Mouse (Mus musculus) G1E (cell line): ENCODE results near the gene Dpf3. TPM values are rescaled to one million over a fixed set of nuclear protein-coding genes. Genes with fewer than 3 reads are reported as not detected.

Experiments used
- ATAC-seq: 2 replicates; pipeline ENCODE4 v1.8.0; 2016; ENCODE audit warnings: mild to moderate bottlenecking; ENCODE audit not compliant: insufficient number of reproducible peaks, poor library complexity, low FRiP score, severe bottlenecking; ENCODE audit errors: extremely low read depth
- DNase-seq: peaks from one replicate; pipeline ENCODE4 v3.0.0; 2012; ENCODE audit warnings: low spot score
- H3K27me3 ChIP-seq: 2 replicates; pipeline ENCODE4 v1.6.1; 2012; ENCODE audit warnings: mild to moderate bottlenecking, low read length, inconsistent platforms; ENCODE audit not compliant: insufficient read depth
- H3K36me3 ChIP-seq: replicated peaks from 2 replicates; pipeline ENCODE3; 2012; ENCODE audit warnings: mild to moderate bottlenecking, inconsistent platforms
- H3K4me1 ChIP-seq: 2 replicates; pipeline ENCODE4 v1.6.1; 2012; ENCODE audit warnings: low read depth, low read length, inconsistent platforms, mixed read lengths; ENCODE audit not compliant: insufficient read depth
- H3K4me3 ChIP-seq: 2 replicates; pipeline ENCODE4 v1.5.1; 2012; ENCODE audit warnings: low read depth, mild to moderate bottlenecking, inconsistent platforms, low read length, moderate library complexity, mixed read lengths
- H3K9me3 ChIP-seq: replicated peaks from 2 replicates; pipeline ENCODE4 v1.6.1; 2012; ENCODE audit warnings: inconsistent platforms
- CTCF ChIP-seq: IDR thresholded peaks from 2 replicates; pipeline ENCODE4 v1.5.1; 2012; ENCODE audit warnings: low read depth, low read length, inconsistent platforms, mixed read lengths
- GATA1 ChIP-seq: IDR thresholded peaks from 2 replicates; pipeline ENCODE4 v1.6.1; 2012; ENCODE audit warnings: borderline replicate concordance, low read length, inconsistent platforms, mixed read lengths
- GATA2 ChIP-seq: IDR thresholded peaks from 2 replicates; pipeline ENCODE4 v1.6.1; 2012; ENCODE audit warnings: low read depth, low read length, inconsistent platforms, borderline replicate concordance
- POLR2AphosphoS5 ChIP-seq: IDR thresholded peaks from 2 replicates; pipeline ENCODE4 v1.6.1; 2012; ENCODE audit warnings: low read depth, low read length, inconsistent platforms; ENCODE audit not compliant: insufficient replicate concordance
- TAL1 ChIP-seq: conservative IDR thresholded peaks from 2 replicates; pipeline ENCODE4 v1.6.1; 2012; ENCODE audit warnings: low read depth, low read length, inconsistent platforms, mixed read lengths
- polyA plus RNA-seq: library from polyadenylated mRNA; stranded (reverse); fragments of >175 nt; gene quantifications from 2 replicates; pipeline ENCODE4 v1.2.3, GENCODE M21; 2012
- total RNA-seq, 2 experiments: library from RNA; stranded (forward) in 1 of 2; stranded (reverse) in 1 of 2; fragments of 200-1000 nt in 1 of 2; fragments of >200 nt in 1 of 2; fragmentation: Nextera tagmentation in 1 of 2; gene quantifications; 2 replicates each; pipeline ENCODE4 v1.2.3; 2014 to 2017

The Dpf3 gene
- total and polyA plus RNA-seq, 3 experiments = 8.1 to 19.7 (median 12.8) TPM

GRCm38 (mm10) chr12:83210735-83211134, 276.8 kb downstream of the Dpf3 start:
- TF ChIP-seq TAL1 = no peak
- no peak for TF ChIP-seq POLR2AphosphoS5
- no peak for TF ChIP-seq CTCF
- TF ChIP-seq GATA2 = no peak
- TF ChIP-seq GATA1 = no peak
- DNase-seq = no peak
- Histone ChIP-seq H3K4me3 (no peak overlapping the region), H3K27me3 (peaks cover 76% of the 10 kb centered on the region), H3K36me3 (no peaks in the 10 kb centered on the region), H3K9me3 (no peaks in the 10 kb centered on the region), H3K4me1 (no peaks in the 10 kb centered on the region; the same call in 1 of the 2 replicates)
- no peak for ATAC-seq

- no peaks in the 10 kb centered on the region; the same call in 1 of the 2 replicates for H3K4me1 ChIP-seq
- no peaks in the 10 kb centered on the region for H3K36me3 ChIP-seq
- no peak overlapping the region for H3K4me3 ChIP-seq
- no peak for DNase-seq
- no peaks in the 10 kb centered on the region for H3K9me3 ChIP-seq
- peaks cover 76% of the 10 kb centered on the region for H3K27me3 ChIP-seq
- ATAC-seq = no peak
- TF ChIP-seq GATA1 = no peak
- TF ChIP-seq TAL1 = no peak
- TF ChIP-seq CTCF = no peak
- TF ChIP-seq GATA2 = no peak
- TF ChIP-seq POLR2AphosphoS5 = no peak
Measured at GRCm38 (mm10) chr12:83210294-83210693, 277.2 kb downstream of the Dpf3 start.

GRCm38 (mm10) chr12:83209461-83209860, 278.1 kb downstream of the Dpf3 start:
- Histone ChIP-seq H3K9me3 (no peaks in the 10 kb centered on the region), H3K27me3 (peaks cover 77% of the 10 kb centered on the region), H3K4me1 (no peaks in the 10 kb centered on the region), H3K36me3 (no peaks in the 10 kb centered on the region), H3K4me3 (no peak overlapping the region)
- DNase-seq (no peak), ATAC-seq (no peak)
- TF ChIP-seq CTCF (no peak), GATA2 (no peak), TAL1 (no peak), GATA1 (no peak), POLR2AphosphoS5 (no peak)

GRCm38 (mm10) chr12:83208841-83209240, 278.7 kb downstream of the Dpf3 start:
- no peak for TF ChIP-seq GATA1
- no peak for TF ChIP-seq GATA2
- no peak for TF ChIP-seq CTCF
- TF ChIP-seq POLR2AphosphoS5 = no peak
- no peak for TF ChIP-seq TAL1
- Histone ChIP-seq H3K4me3 (no peak overlapping the region), H3K4me1 (no peaks in the 10 kb centered on the region), H3K36me3 (no peaks in the 10 kb centered on the region), H3K9me3 (no peaks in the 10 kb centered on the region), H3K27me3 (peaks cover 76% of the 10 kb centered on the region)
- DNase-seq (no peak), ATAC-seq (no peak)

GRCm38 (mm10) chr12:83208011-83208410, 279.5 kb downstream of the Dpf3 start:
- H3K4me1 ChIP-seq = no peaks in the 10 kb centered on the region
- no peak overlapping the region for H3K4me3 ChIP-seq
- ATAC-seq (no peak), DNase-seq (no peak)
- no peaks in the 10 kb centered on the region for H3K36me3 ChIP-seq
- H3K27me3 ChIP-seq = peaks cover 76% of the 10 kb centered on the region
- TF ChIP-seq POLR2AphosphoS5 (no peak), GATA1 (no peak), GATA2 (no peak), CTCF (no peak), TAL1 (no peak)
- H3K9me3 ChIP-seq = no peaks in the 10 kb centered on the region

- no peaks in the 10 kb centered on the region for H3K9me3 ChIP-seq
- H3K4me3 ChIP-seq = no peak overlapping the region
- H3K27me3 ChIP-seq = peaks cover 77% of the 10 kb centered on the region
- no peaks in the 10 kb centered on the region for H3K4me1 ChIP-seq
- H3K36me3 ChIP-seq = no peaks in the 10 kb centered on the region
- no peak for DNase-seq
- ATAC-seq = no peak
- TF ChIP-seq CTCF (no peak), TAL1 (no peak), POLR2AphosphoS5 (no peak), GATA1 (no peak), GATA2 (no peak)
Measured at GRCm38 (mm10) chr12:83207481-83207880, 280.0 kb downstream of the Dpf3 start.

- TF ChIP-seq GATA2 = no peak
- no peak for TF ChIP-seq CTCF
- no peak for TF ChIP-seq GATA1
- TF ChIP-seq TAL1 = no peak
- TF ChIP-seq POLR2AphosphoS5 = no peak
- ATAC-seq = no peak
- Histone ChIP-seq H3K36me3 (no peaks in the 10 kb centered on the region), H3K4me1 (no peaks in the 10 kb centered on the region), H3K27me3 (peaks cover 77% of the 10 kb centered on the region), H3K9me3 (no peaks in the 10 kb centered on the region), H3K4me3 (no peak overlapping the region)
- DNase-seq = no peak
Measured at GRCm38 (mm10) chr12:83206866-83207265, 280.6 kb downstream of the Dpf3 start.
